Mouse (Mus musculus) kidney, postnatal 10 days (tissue): ENCODE data around the gene 4932429P05Rik.

ENCODE experiments used
- DNase-seq: peaks from one replicate; pipeline ENCODE4 v3.0.0; 2021; ENCODE audit warnings: mixed read lengths

The 4932429P05Rik gene

GRCm38 (mm10) chrX:89751968-89752367, at the start of gene 4932429P05Rik:
4932429P05Rik (plus strand) TSS chrX:89752268.
- DNase-seq, result no peak
